Mouse (Mus musculus) intestine, postnatal 0 days (tissue): ENCODE results near the gene Neb. TPM values are rescaled to one million over a fixed set of nuclear protein-coding genes. Genes with fewer than 3 reads are reported as not detected.

Experiments used
- ATAC-seq: fragments of 200-750 bp; cut with Nextera tagmentation; 2 replicates; pipeline ENCODE4 v1.8.0; 2017; ENCODE audit warnings: mild to moderate bottlenecking, moderate TSS enrichment, moderate library complexity
- H3K27ac ChIP-seq: fragments of 300-500 bp; sonication (generic); 2 replicates; pipeline ENCODE4 v1.5.1; 2014; ENCODE audit warnings: mild to moderate bottlenecking, low read depth, low read length, moderate library complexity
- H3K27me3 ChIP-seq: fragments of 300-500 bp; sonication (generic); replicated peaks from 2 replicates; pipeline ENCODE4 v1.6.1; 2014; ENCODE audit warnings: low read length, mixed read lengths; ENCODE audit not compliant: control insufficient read depth, insufficient read depth
- H3K36me3 ChIP-seq: fragments of 300-500 bp; sonication (generic); 2 replicates; pipeline ENCODE4 v1.6.1; 2014; ENCODE audit warnings: mild to moderate bottlenecking, moderate library complexity; ENCODE audit not compliant: control insufficient read depth, insufficient read depth
- H3K4me1 ChIP-seq: fragments of 300-500 bp; sonication (generic); replicated peaks from 2 replicates; pipeline ENCODE4 v1.6.1; 2014; ENCODE audit warnings: antibody characterized with exemption, low read length, mixed read lengths; ENCODE audit not compliant: control insufficient read depth, insufficient read depth
- H3K4me2 ChIP-seq: fragments of 300-500 bp; sonication (generic); replicated peaks from 2 replicates; pipeline ENCODE4 v1.6.1; 2014; ENCODE audit warnings: low read depth, mild to moderate bottlenecking, moderate library complexity
- H3K4me3 ChIP-seq: fragments of 300-500 bp; sonication (generic); 2 replicates; pipeline ENCODE4 v1.5.1; 2014; ENCODE audit warnings: low read depth, low read length
- H3K9ac ChIP-seq: fragments of 300-500 bp; sonication (generic); 2 replicates; pipeline ENCODE4 v1.6.1; 2014; ENCODE audit warnings: mild to moderate bottlenecking, low read depth, low read length
- H3K9me3 ChIP-seq: fragments of 300-500 bp; sonication (generic); 2 replicates; pipeline ENCODE4 v1.6.1; 2016; ENCODE audit warnings: mixed run types; ENCODE audit not compliant: control insufficient read depth
- CTCF ChIP-seq: sonication (generic); IDR thresholded peaks from 2 replicates; pipeline ENCODE4 v1.5.1; 2016; ENCODE audit warnings: low read depth, mild to moderate bottlenecking, control low read depth, antibody characterized with exemption, moderate library complexity
- WGBS: fragments of 180-500 bp; shearing (Covaris S2); extraction: QIAGEN DNeasy Blood & Tissue Kit; methylation state at CpG from one replicate; pipeline ENCODE4 v1.1.7; 2014; 5-methylcytosine and 5-hydroxymethylcytosine counted together
- polyA plus RNA-seq: library from polyadenylated mRNA; unstranded; fragments of >200 nt; fragmentation: Nextera tagmentation; extraction: Ambion mirVana; gene quantifications from 2 replicates; pipeline ENCODE4 v1.2.1, GENCODE M21; 2015

Neb gene
- polyA plus RNA-seq, 1 experiment from 2014 or later: 0.10 TPM

- Histone ChIP-seq H3K4me1 (no peaks in the 10 kb centered on the region), H3K27me3 (no peaks in the 10 kb centered on the region), H3K4me3 (no peak overlapping the region), H3K4me2 (no peak overlapping the region), H3K9me3 (no peaks in the 10 kb centered on the region), H3K36me3 (no peaks in the 10 kb centered on the region), H3K27ac (no peak overlapping the region), H3K9ac (no peak overlapping the region)
- WGBS: 75% methylated on average over 6 of the region's 6 CpGs
- no peak for ATAC-seq
- no peak for TF ChIP-seq CTCF
These were observed 91.9 kb downstream of the Neb start for GRCm38 (mm10) chr2:52286421-52286820.

- no peak overlapping the region for H3K4me2 ChIP-seq
- no peak overlapping the region for H3K4me3 ChIP-seq
- no peak overlapping the region for H3K9ac ChIP-seq
- no peaks in the 10 kb centered on the region for H3K27me3 ChIP-seq
- H3K27ac ChIP-seq: no peak overlapping the region
- TF ChIP-seq CTCF: no peak
- WGBS: 40% methylated on average over 1 of the region's 1 CpGs
- H3K4me1 ChIP-seq: no peaks in the 10 kb centered on the region
- H3K9me3 ChIP-seq: no peaks in the 10 kb centered on the region
- no peak for ATAC-seq
- H3K36me3 ChIP-seq: no peaks in the 10 kb centered on the region
These were observed 106.1 kb downstream of the Neb start for GRCm38 (mm10) chr2:52272146-52272545.

DNA sequence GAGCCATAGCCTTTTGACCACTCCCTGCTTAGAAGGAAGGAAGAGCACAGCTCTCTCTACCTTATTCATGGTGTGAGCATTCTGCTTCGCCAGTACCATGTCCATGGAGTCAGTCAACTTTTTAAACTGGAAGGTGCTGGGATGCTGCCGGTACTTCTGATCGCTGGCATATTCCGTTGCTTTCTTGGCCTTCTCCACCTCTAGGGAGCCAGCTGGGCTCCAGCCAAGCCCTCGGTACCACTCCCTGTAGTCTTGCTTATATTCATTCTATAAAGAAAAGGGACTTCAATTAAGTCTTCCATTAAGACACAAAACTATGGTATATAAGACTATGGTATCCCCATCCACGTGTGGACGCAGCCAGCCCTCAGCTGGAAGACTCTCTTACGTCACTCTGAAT lies 107.4 kb downstream of the Neb start:
- Histone ChIP-seq H3K4me3 (no peak overlapping the region), H3K4me1 (no peaks in the 10 kb centered on the region), H3K4me2 (no peak overlapping the region), H3K36me3 (no peaks in the 10 kb centered on the region), H3K9ac (no peak overlapping the region), H3K27me3 (no peaks in the 10 kb centered on the region), H3K9me3 (no peaks in the 10 kb centered on the region), H3K27ac (no peak overlapping the region)
- WGBS: 92% methylated on average over 8 of the region's 8 CpGs
- no peak for ATAC-seq
- no peak for TF ChIP-seq CTCF

DNA sequence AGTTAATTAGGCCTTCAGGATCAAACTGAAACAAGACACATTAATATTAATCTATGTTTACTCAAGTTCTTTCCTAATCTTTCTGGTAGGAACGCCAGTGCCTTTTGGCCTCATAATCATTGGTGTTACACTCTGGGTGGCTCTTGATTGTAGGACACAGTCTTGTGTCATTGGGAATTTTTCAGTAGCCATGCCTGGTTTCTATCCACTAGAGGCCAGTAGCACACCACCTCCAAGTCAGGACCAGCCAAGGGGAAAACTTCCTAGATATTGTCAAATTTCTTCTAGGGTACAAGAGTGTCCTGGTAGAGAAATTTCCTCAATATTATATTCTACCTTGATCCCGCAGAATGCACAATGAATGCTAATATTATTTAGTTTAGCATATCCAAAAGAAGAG lies 116.1 kb downstream of the Neb start:
- Histone ChIP-seq H3K4me3 (no peak overlapping the region), H3K4me2 (no peak overlapping the region), H3K9me3 (no peaks in the 10 kb centered on the region), H3K4me1 (no peaks in the 10 kb centered on the region), H3K27ac (no peak overlapping the region), H3K9ac (no peak overlapping the region), H3K27me3 (no peaks in the 10 kb centered on the region), H3K36me3 (no peaks in the 10 kb centered on the region)
- ATAC-seq: no peak
- 27% methylated on average over 2 of the region's 2 CpGs for WGBS
- TF ChIP-seq CTCF: peak; percentile 87

DNA sequence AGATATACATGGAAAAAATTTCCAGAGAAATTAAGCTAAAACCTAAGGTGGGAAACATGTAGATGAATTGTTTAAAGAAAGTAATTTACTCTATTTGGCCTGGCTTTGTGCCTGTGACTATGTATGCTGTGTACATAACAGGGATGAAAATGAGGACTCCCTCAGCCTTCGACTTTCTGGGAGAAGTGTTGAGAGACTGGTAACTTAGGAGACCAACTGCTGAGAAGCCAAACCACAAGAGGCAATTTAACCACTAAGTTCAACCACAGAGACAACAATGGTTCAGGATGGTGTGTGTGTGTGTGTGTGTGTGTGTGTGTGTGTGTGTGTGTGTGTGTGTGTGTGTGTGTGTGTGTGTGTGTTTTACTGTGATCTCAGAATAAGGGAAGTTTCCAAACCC lies 126.2 kb downstream of the Neb start:
- Histone ChIP-seq H3K27ac (no peak overlapping the region), H3K9ac (no peak overlapping the region), H3K27me3 (no peaks in the 10 kb centered on the region), H3K36me3 (no peaks in the 10 kb centered on the region), H3K4me3 (no peak overlapping the region), H3K4me2 (no peak overlapping the region), H3K4me1 (no peaks in the 10 kb centered on the region), H3K9me3 (no peaks in the 10 kb centered on the region)
- WGBS: 39% methylated on average over 1 of the region's 1 CpGs
- no peak for ATAC-seq
- TF ChIP-seq CTCF: no peak

- H3K27me3 ChIP-seq: no peaks in the 10 kb centered on the region
- no peaks in the 10 kb centered on the region for H3K4me1 ChIP-seq
- H3K27ac ChIP-seq: no peak overlapping the region
- H3K9me3 ChIP-seq: no peaks in the 10 kb centered on the region
- TF ChIP-seq CTCF: no peak
- no peak overlapping the region for H3K9ac ChIP-seq
- H3K36me3 ChIP-seq: no peaks in the 10 kb centered on the region
- 73% methylated on average over 9 of the region's 9 CpGs for WGBS
- no peak overlapping the region for H3K4me3 ChIP-seq
- H3K4me2 ChIP-seq: no peak overlapping the region
- no peak for ATAC-seq
These were observed 129.9 kb downstream of the Neb start for GRCm38 (mm10) chr2:52248316-52248826.

DNA sequence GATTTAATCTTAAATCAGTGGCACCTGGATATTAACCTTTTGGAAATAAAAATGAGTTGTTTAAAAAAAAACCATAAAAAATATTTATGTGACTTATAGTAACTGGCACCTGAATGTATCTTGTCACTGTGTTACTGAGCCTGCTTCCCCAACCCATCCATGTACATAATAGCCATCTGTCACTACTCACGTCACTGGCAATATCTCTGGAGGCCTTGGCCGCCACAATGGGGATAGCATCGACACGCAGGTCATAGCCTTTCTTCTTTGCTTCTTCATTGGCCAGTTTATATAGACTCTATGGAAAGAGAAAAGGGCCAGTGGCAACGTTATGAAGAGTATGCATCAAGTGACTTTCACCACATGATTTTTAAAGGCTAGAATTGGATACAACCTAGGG lies 133.2 kb downstream of the Neb start:
- 95% methylated on average over 5 of the region's 5 CpGs for WGBS
- no peak overlapping the region for H3K4me3 ChIP-seq
- no peaks in the 10 kb centered on the region for H3K4me1 ChIP-seq
- no peak overlapping the region for H3K4me2 ChIP-seq
- H3K36me3 ChIP-seq: no peaks in the 10 kb centered on the region
- no peak for TF ChIP-seq CTCF
- no peaks in the 10 kb centered on the region for H3K9me3 ChIP-seq
- ATAC-seq: no peak
- no peak overlapping the region for H3K9ac ChIP-seq
- no peaks in the 10 kb centered on the region for H3K27me3 ChIP-seq
- no peak overlapping the region for H3K27ac ChIP-seq
